Mouse (Mus musculus) bone marrow macrophage, adult 2 months (primary cell): Measurements from ENCODE around the gene B4galt2. TPM values are rescaled to one million over a fixed set of nuclear protein-coding genes. Genes with fewer than 3 reads are reported as not detected.

Experiments used
- H3K27ac ChIP-seq: 2 replicates; pipeline ENCODE4 v1.5.1; 2012; ENCODE audit warnings: low read depth, low read length; ENCODE audit not compliant: insufficient read depth
- H3K4me1 ChIP-seq: 2 replicates; pipeline ENCODE4 v1.6.1; 2012; ENCODE audit warnings: low read length; ENCODE audit not compliant: control insufficient read depth, insufficient read depth
- H3K4me3 ChIP-seq: 2 replicates; pipeline ENCODE4 v1.5.1; 2012; ENCODE audit warnings: mild to moderate bottlenecking, low read length, moderate library complexity; ENCODE audit not compliant: insufficient read depth
- CTCF ChIP-seq: IDR thresholded peaks from 2 replicates; pipeline ENCODE4 v1.5.1; 2012; ENCODE audit warnings: low read depth, mild to moderate bottlenecking, low read length, moderate library complexity
- POLR2A ChIP-seq: IDR thresholded peaks from 2 replicates; pipeline ENCODE4 v1.6.1; 2012; ENCODE audit warnings: mild to moderate bottlenecking, low read depth, low read length, borderline replicate concordance
- polyA plus RNA-seq: library from polyadenylated mRNA; stranded (reverse); fragments of >200 nt; gene quantifications from 2 replicates; pipeline ENCODE4 v1.2.4, GENCODE M21; 2012; ENCODE audit not compliant: missing spikeins, insufficient read depth, insufficient read length

B4galt2 gene
- polyA plus RNA-seq, 1 experiment, result not detected

GRCm38 (mm10) chr4:117890750-117891149, 7.5 kb upstream of the B4galt2 start:
- H3K4me3 ChIP-seq, result peak overlapping the region; percentile 83
- peaks cover 8% of the 10 kb centered on the region for H3K4me1 ChIP-seq
- H3K27ac ChIP-seq, result no peak overlapping the region
- TF ChIP-seq CTCF (no peak), POLR2A (no peak)

- Histone ChIP-seq H3K4me3 (no peak overlapping the region), H3K4me1 (peaks cover 15% of the 10 kb centered on the region), H3K27ac (no peak overlapping the region)
- TF ChIP-seq CTCF, result no peak
- TF ChIP-seq POLR2A, result no peak
These were observed 6.7 kb upstream of the B4galt2 start for GRCm38 (mm10) chr4:117890031-117890430.

GRCm38 (mm10) chr4:117889471-117889870, 6.2 kb upstream of the B4galt2 start:
- peaks cover 19% of the 10 kb centered on the region for H3K4me1 ChIP-seq
- TF ChIP-seq CTCF (no peak), POLR2A (no peak)
- H3K4me3 ChIP-seq, result no peak overlapping the region
- no peak overlapping the region for H3K27ac ChIP-seq

GRCm38 (mm10) chr4:117887920-117888319, 4.6 kb upstream of the B4galt2 start:
- H3K4me3 ChIP-seq, result no peak overlapping the region; the same call in 1 of the 2 replicates
- no peak overlapping the region for H3K27ac ChIP-seq
- TF ChIP-seq POLR2A (no peak), CTCF (no peak)
- peaks cover 24% of the 10 kb centered on the region for H3K4me1 ChIP-seq

GRCm38 (mm10) chr4:117887133-117887532, 3.8 kb upstream of the B4galt2 start, which contains the start of gene Atp6v0b:
TSS of gene Atp6v0b (minus strand) at chr4:117887333.
- TF ChIP-seq POLR2A (no peak), CTCF (no peak)
- H3K4me1 ChIP-seq, result peaks cover 23% of the 10 kb centered on the region
- peak within 1 kb of the TSS; percentile 75 for H3K4me3 ChIP-seq
- peak within 1 kb of the TSS; percentile 89 for H3K27ac ChIP-seq

- TF ChIP-seq POLR2A (no peak), CTCF (no peak)
- H3K4me3 ChIP-seq, result peak overlapping the region; percentile 75
- peak overlapping the region; percentile 89 for H3K27ac ChIP-seq
- H3K4me1 ChIP-seq, result peaks cover 21% of the 10 kb centered on the region
These were observed 3.4 kb upstream of the B4galt2 start for GRCm38 (mm10) chr4:117886644-117887043.

- Histone ChIP-seq H3K27ac (peak overlapping the region; percentile 89; the same call in 1 of the 2 replicates), H3K4me3 (peak overlapping the region; percentile 75), H3K4me1 (peaks cover 21% of the 10 kb centered on the region)
These were observed 2.7 kb upstream of the B4galt2 start for GRCm38 (mm10) chr4:117885994-117886393.

GRCm38 (mm10) chr4:117885093-117885492, 1.8 kb upstream of the B4galt2 start:
- Histone ChIP-seq H3K4me1 (peaks cover 18% of the 10 kb centered on the region), H3K4me3 (no peak overlapping the region), H3K27ac (no peak overlapping the region)
- TF ChIP-seq POLR2A, result no peak
- no peak for TF ChIP-seq CTCF

More at GRCm38 (mm10) chr4:117885994-117886393, 2.7 kb upstream of the B4galt2 start:
- TF ChIP-seq POLR2A (no peak), CTCF (no peak)

- TF ChIP-seq POLR2A (no peak), CTCF (no peak)
- Histone ChIP-seq H3K4me1 (peaks cover 18% of the 10 kb centered on the region), H3K4me3 (0 out of 2 replicates have a peak overlapping the region, but pooled peaks have one; percentile 1), H3K27ac (no peak overlapping the region)
These were observed 859 bp upstream of the B4galt2 start for GRCm38 (mm10) chr4:117884146-117884545.

- no peak overlapping the region for H3K27ac ChIP-seq
- TF ChIP-seq CTCF (no peak), POLR2A (no peak)
- no peaks in the 10 kb centered on the region for H3K4me1 ChIP-seq
- no peak overlapping the region for H3K4me3 ChIP-seq
These were observed 4.6 kb downstream of the B4galt2 start for GRCm38 (mm10) chr4:117878703-117879102.
